Mouse (Mus musculus): Measurements from ENCODE around the gene Hist3h2a.

The Hist3h2a gene

DNA sequence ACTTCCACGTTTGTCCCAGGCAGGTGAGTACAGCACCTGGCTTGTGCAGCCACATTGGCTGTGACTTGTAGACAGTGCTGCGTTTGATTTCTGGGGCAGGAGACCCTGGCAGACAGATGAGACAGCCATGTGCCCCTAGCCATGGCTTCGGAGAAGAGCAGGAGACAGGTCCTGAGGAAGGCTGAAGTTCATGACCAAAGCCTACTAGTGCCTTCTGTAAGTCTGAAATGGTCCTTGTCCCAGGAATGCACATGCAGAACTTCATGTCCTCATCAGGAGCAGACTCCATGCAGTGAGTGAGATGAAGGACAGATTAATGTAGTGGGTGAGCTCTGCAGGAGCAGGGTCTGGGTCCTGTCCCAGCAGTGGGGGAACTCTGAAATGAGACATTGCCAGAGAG, 37.4 kb downstream of the Hist3h2a start:
- no peak for DNase-seq (ENCODE audit: low spot score in 2 of 2)

DNA sequence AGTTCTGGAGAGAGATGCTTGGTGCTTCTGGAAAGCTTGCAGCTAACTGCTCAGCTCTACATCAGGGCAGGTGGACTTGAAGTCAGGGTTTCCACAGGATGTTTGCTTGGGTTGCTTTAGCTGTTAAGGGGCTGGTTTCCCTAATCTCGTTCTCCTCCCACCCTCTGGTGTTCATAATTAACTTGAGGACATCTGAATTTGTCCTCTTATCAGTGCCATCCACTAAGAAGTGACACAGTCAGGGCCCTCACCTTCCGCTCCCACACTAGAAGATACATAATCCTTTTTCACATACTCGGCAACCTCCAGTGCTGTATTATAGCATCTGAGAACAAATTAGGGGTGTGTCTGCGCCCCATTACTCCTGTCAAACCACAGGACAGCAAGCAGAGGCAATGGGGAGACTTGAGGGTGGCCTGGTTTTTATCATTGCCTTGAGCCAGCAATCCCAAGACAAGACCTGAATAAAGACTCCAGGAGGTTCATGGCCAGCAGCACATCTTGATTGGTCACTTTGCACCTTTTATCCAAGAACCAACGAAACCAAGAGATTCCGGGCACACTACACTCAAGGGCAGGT, 38.7 kb downstream of the Hist3h2a start:
- no peak for DNase-seq (ENCODE audit: low spot score in 2 of 2)

DNA sequence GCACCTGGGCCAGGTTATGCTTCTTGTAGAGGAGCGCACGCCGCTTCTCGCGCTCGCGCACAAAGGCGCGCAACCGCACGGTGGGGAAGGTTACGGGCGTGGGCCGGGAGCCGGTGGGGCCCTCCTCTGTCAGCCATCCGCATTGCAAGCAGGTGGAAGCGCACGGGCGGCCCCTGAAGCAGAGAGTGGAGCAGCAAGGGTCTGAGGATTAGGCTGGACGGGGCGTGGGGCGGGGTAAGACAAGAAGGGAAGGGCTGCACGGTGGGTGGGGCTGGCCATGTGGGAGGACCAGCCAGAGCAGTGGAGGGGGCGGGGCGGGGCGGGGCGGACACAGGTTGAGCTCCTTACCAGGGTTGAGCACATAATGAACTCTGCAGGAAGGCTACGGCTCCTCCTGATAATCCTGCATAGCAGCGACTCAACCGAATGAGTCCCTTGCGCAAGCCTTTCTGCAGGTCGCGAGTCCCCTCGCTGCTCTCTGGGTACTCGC, 39.9 kb downstream of the Hist3h2a start:
- peak in 1 of 2 experiments; percentile 54 for DNase-seq (ENCODE audit: low spot score in 2 of 2)

DNA sequence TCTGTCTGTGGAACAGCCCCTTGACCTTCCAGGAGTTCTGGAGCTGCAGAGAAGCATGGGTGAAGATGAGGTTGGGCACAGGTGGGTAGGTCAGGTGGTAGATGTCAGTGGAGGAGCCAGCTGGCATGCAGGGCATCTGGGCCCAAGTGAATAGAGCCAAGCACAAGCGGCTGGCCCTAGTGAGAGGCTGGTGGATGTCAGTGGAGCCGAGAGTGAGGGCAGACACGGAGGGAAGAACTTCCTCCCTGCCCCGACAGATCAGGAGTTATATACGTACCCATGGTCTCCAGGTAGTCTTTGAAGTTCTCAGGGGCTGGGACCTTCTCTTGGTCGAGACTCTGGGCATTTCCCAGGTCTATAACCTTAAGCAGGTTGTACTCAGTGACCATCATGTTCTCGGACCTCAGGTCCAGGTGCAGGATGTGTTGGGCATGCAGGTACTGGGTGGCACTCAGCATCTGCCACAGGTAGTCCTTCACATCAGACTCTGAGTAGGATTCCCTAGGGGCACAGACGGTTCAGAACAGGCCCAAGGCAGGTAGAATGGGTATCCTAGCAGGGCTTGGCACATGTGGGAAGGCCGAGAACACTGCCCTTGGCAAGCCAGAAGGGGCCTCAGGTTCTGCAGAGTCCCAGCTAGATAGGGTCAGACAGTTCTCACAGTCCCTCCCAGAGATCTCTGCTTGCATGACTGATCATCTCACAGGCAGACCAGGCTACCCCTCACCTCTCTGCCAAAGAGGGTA, 40.7 kb downstream of the Hist3h2a start:
- DNase-seq (ENCODE audit: low spot score in 2 of 2) = no peak

DNA sequence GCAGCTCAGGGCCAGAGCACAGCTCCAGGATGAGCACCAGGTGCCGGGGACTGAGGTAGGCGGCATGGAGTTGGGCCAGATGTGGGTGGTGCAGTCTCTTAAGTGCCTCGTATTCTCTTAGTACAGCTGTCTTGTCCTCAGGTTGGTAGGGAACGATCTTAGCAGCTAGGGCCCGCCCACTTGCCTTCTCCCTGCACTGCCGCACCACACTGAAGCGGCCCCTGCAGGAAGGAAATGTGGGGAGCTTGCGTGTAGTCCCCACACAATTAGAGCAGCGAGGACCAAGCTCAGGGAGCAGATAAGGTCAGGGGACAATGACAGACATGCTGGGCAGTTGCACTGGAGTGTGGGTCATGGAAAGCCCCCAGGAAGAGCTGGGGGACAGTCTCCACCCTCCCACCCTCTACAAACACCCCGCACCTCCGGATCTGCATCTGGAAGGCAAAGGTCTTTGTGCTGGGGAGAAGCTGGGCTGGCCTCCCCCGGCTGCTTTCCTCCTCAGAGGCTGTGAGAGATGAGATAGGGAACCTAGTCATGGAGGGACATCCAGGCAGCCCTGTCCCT, 41.4 kb downstream of the Hist3h2a start:
- DNase-seq (ENCODE audit: low spot score in 2 of 2) = peak in 1 of 2 experiments; percentile 26

DNA sequence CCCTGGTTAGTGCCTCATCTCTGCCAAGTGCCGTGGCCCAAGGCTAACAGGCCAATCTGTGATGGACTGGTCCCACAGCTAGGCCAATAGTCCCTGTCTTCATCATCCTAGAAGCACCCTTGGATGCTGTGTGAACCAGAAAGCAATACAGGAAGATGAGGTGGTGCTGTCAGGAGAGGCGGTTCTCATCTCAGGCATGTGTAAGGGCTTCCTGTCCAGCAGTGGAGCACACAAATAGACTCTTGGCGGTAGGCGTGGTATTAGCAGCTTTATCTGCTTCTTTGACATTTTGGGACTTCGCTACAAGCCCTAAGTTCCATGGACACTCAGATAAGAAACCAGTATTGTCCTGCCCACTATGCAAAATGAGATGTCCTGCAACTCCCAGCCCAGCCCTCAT, 43.1 kb downstream of the Hist3h2a start:
- DNase-seq (ENCODE audit: low spot score in 2 of 2) = no peak

DNA sequence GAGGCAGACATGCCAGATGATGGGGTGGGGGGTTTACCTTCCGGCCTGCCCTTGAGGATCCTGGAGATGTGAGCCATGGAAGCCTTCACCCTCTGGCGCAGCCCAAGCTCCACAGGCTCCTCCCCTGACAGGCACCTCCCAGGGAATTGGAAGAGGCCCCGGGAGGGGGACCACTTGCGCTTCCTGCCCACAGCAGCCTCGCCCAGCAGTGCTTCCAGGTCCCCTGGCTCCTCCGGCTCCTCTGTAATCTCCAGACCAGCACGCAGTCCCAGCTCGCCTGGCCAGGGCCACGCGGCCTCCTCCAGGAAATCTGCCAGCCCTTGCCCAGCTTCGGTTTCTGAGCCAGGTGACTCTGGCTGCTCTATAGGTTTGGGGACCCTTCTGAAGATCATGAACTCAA, 44.7 kb downstream of the Hist3h2a start:
- DNase-seq (ENCODE audit: low spot score in 2 of 2) = no peak

DNA sequence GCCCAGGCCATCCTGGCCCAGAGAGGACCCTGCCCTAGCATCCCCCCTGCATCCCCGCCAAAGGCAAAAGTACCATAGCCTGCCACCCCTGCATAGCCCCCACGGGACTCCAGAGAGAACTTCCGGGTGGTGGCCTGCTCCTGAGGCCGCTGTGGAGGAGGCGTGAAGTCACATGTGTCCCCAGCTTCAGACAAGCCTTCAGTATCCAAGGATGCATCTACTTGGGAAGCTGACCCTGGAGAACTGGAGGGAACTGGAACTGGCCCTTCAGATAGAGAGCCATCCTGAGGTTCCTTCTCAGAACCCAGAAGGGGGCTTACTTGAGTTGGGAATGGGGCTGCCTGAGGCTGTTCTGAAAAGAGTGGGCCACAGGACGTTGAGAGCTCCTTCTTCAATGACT, 45.3 kb downstream of the Hist3h2a start:
- no peak for DNase-seq (ENCODE audit: low spot score in 2 of 2)

DNA sequence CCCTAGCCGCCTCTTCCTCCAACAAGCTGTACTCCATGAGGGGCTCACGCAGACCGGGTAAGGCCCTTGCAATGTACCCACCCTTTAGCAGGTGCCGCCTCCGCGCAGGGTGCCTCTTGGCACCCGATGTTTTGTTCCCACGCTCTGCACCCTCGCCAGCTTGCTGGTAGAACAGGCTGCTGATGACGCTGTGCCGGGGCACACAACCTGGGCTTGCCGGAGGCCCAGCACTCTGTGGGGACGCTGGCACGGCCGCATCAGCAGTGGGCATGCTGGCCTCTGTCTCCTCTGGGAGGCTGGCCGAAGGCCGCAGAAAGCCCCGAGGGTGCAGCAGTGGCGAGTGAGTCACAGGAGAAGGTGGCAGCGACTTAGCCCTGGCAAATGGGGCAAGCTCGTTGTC, 46.1 kb downstream of the Hist3h2a start:
- no peak for DNase-seq (ENCODE audit: low spot score in 2 of 2)

DNA sequence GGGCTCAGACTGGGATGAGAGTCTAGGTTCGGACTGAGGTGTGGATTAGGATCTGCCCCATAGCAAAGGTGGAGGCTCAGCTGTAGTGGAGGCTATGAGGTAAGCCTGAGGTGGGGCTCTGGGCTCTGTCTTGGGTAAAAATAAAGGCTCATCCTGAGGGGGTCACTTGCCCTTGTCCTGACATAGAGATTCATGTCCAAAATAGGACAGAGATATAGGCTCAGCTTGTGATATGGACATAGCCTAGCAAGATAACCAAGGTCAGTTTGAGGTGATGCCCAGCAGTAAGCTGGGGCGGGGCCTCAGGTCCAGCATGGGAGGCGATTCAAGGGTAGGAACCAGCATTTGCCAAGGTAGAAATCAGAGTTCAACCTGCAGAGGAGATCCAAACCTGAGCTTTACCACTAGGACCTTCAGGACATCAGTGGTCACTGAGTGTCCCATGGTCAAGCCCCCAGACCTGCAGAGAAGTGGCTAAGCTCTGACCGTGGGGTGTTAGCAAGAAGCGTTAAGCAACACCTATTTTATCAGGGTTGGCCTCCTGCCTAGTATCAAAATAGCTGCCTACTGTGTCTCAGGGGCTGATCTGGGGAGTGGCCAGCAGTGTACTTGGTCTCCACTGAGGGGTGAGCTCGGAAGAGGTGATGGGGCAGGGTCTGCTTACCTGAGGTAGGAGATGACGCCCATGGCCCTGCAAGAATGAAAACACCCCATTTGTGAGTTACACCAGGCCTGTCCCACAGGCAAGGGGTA, 48.0 kb downstream of the Hist3h2a start:
- DNase-seq (ENCODE audit: low spot score in 2 of 2) = no peak
